Mouse (Mus musculus) midbrain, embryonic 15.5 days (tissue): Measurements from ENCODE around the gene Shank2. TPM values are rescaled to one million over a fixed set of nuclear protein-coding genes. Genes with fewer than 3 reads are reported as not detected.

Experiments
- ATAC-seq: fragments of 200-750 bp; cut with Nextera tagmentation; replicated peaks from 2 replicates; pipeline ENCODE4 v1.8.0; 2017; ENCODE audit warnings: moderate TSS enrichment
- H3K27ac ChIP-seq: fragments of 300-500 bp; sonication (generic); 2 replicates; pipeline ENCODE4 v1.5.1; 2015; ENCODE audit warnings: mild to moderate bottlenecking, inconsistent platforms
- H3K27me3 ChIP-seq: fragments of 300-500 bp; sonication (generic); replicated peaks from 2 replicates; pipeline ENCODE4 v1.6.1; 2015; ENCODE audit warnings: inconsistent platforms
- H3K36me3 ChIP-seq: fragments of 300-500 bp; sonication (generic); replicated peaks from 2 replicates; pipeline ENCODE4 v1.6.1; 2015; ENCODE audit warnings: inconsistent platforms
- H3K4me1 ChIP-seq: fragments of 300-500 bp; sonication (generic); 2 replicates; pipeline ENCODE4 v1.6.1; 2015; ENCODE audit warnings: inconsistent platforms
- H3K4me2 ChIP-seq: fragments of 300-500 bp; sonication (generic); 2 replicates; pipeline ENCODE4 v1.6.1; 2015; ENCODE audit warnings: inconsistent platforms, mild to moderate bottlenecking, moderate library complexity
- H3K4me3 ChIP-seq: fragments of 300-500 bp; sonication (generic); 2 replicates; pipeline ENCODE4 v1.5.1; 2015; ENCODE audit warnings: mild to moderate bottlenecking, inconsistent platforms
- H3K9ac ChIP-seq: fragments of 300-500 bp; sonication (generic); 2 replicates; pipeline ENCODE4 v1.6.1; 2015; ENCODE audit warnings: mild to moderate bottlenecking, inconsistent platforms
- H3K9me3 ChIP-seq: fragments of 300-500 bp; sonication (generic); 2 replicates; pipeline ENCODE4 v1.6.1; 2016; ENCODE audit warnings: inconsistent platforms
- WGBS: fragments of 180-500 bp; shearing (Covaris S2); methylation state at CpG from one replicate; pipeline ENCODE4 v1.1.7; 2015; ENCODE audit warnings: mixed read lengths; 5-methylcytosine and 5-hydroxymethylcytosine counted together
- polyA plus RNA-seq: library from polyadenylated mRNA; unstranded; fragments of >200 nt; fragmentation: Nextera tagmentation; extraction: Ambion mirVana; gene quantifications from 2 replicates; pipeline ENCODE4 v1.2.1, GENCODE M21; 2015

Shank2 gene
- polyA plus RNA-seq, 1 experiment from 2014 or later = 10.5 TPM

GRCm38 (mm10) chr7:144119562-144119961, 117.8 kb downstream of the Shank2 start:
- Histone ChIP-seq H3K36me3 (no peaks in the 10 kb centered on the region), H3K9me3 (no peaks in the 10 kb centered on the region), H3K4me3 (no peak overlapping the region), H3K27ac (no peak overlapping the region), H3K27me3 (no peaks in the 10 kb centered on the region), H3K4me2 (no peak overlapping the region), H3K4me1 (no peaks in the 10 kb centered on the region), H3K9ac (no peak overlapping the region)
- 90% methylated on average over 1 of the region's 1 CpGs for WGBS
- no peak for ATAC-seq

GRCm38 (mm10) chr7:144132699-144133387, 131.1 kb downstream of the Shank2 start:
- Histone ChIP-seq H3K9me3 (no peaks in the 10 kb centered on the region), H3K9ac (peak overlapping the region; percentile 28), H3K4me1 (peaks cover 21% of the 10 kb centered on the region), H3K36me3 (no peaks in the 10 kb centered on the region), H3K27me3 (no peaks in the 10 kb centered on the region), H3K27ac (peak overlapping the region; percentile 88), H3K4me2 (peak overlapping the region; percentile 46), H3K4me3 (peak overlapping the region; percentile 30)
- peak; percentile 91 for ATAC-seq
- WGBS = 39% methylated on average over 22 of the region's 22 CpGs

GRCm38 (mm10) chr7:144133388-144133998, 131.8 kb downstream of the Shank2 start:
- no peaks in the 10 kb centered on the region for H3K27me3 ChIP-seq
- 18% methylated on average over 9 of the region's 9 CpGs for WGBS
- no peaks in the 10 kb centered on the region for H3K9me3 ChIP-seq
- ATAC-seq = peak; percentile 53; the same call in 1 of the 2 replicates
- peak overlapping the region; percentile 46 for H3K4me2 ChIP-seq
- H3K4me3 ChIP-seq = peak overlapping the region; percentile 30
- peak overlapping the region; percentile 88 for H3K27ac ChIP-seq
- peak overlapping the region; percentile 23 for H3K9ac ChIP-seq
- peaks cover 21% of the 10 kb centered on the region for H3K4me1 ChIP-seq
- no peaks in the 10 kb centered on the region for H3K36me3 ChIP-seq

- Histone ChIP-seq H3K4me1 (peaks cover 21% of the 10 kb centered on the region), H3K9me3 (no peaks in the 10 kb centered on the region), H3K27ac (peak overlapping the region; percentile 53; the same call in 1 of the 2 replicates), H3K4me3 (no peak overlapping the region), H3K27me3 (no peaks in the 10 kb centered on the region), H3K9ac (no peak overlapping the region), H3K36me3 (no peaks in the 10 kb centered on the region), H3K4me2 (no peak overlapping the region)
- ATAC-seq = no peak
- WGBS = 85% methylated on average over 11 of the region's 11 CpGs
These were observed 133.0 kb downstream of the Shank2 start for GRCm38 (mm10) chr7:144134699-144135098.

- Histone ChIP-seq H3K4me3 (no peak overlapping the region), H3K4me1 (peaks cover 13% of the 10 kb centered on the region), H3K27ac (no peak overlapping the region), H3K4me2 (no peak overlapping the region), H3K27me3 (no peaks in the 10 kb centered on the region), H3K9ac (no peak overlapping the region), H3K36me3 (no peaks in the 10 kb centered on the region), H3K9me3 (no peaks in the 10 kb centered on the region)
- no peak for ATAC-seq
- 85% methylated on average over 2 of the region's 2 CpGs for WGBS
These were observed 136.1 kb downstream of the Shank2 start for GRCm38 (mm10) chr7:144137827-144138226.

GRCm38 (mm10) chr7:144138476-144138875, 136.7 kb downstream of the Shank2 start:
- Histone ChIP-seq H3K4me1 (peaks cover 9% of the 10 kb centered on the region), H3K4me3 (no peak overlapping the region), H3K9ac (no peak overlapping the region), H3K4me2 (no peak overlapping the region), H3K27me3 (no peaks in the 10 kb centered on the region), H3K27ac (no peak overlapping the region), H3K9me3 (no peaks in the 10 kb centered on the region), H3K36me3 (no peaks in the 10 kb centered on the region)
- 53% methylated on average over 2 of the region's 2 CpGs for WGBS
- ATAC-seq = no peak

- H3K9me3 ChIP-seq = no peaks in the 10 kb centered on the region
- no peaks in the 10 kb centered on the region for H3K27me3 ChIP-seq
- no peak for ATAC-seq
- WGBS = 87% methylated on average over 2 of the region's 2 CpGs
- H3K27ac ChIP-seq = no peak overlapping the region
- H3K4me1 ChIP-seq = peaks cover 7% of the 10 kb centered on the region; the same call in 1 of the 2 replicates
- H3K4me2 ChIP-seq = no peak overlapping the region
- H3K9ac ChIP-seq = no peak overlapping the region
- no peak overlapping the region for H3K4me3 ChIP-seq
- no peaks in the 10 kb centered on the region for H3K36me3 ChIP-seq
These were observed 138.0 kb downstream of the Shank2 start for GRCm38 (mm10) chr7:144139691-144140090.

- ATAC-seq = no peak
- no peak overlapping the region for H3K4me2 ChIP-seq
- H3K27me3 ChIP-seq = no peaks in the 10 kb centered on the region
- WGBS = 56% methylated on average over 3 of the region's 3 CpGs
- no peak overlapping the region for H3K4me3 ChIP-seq
- no peaks in the 10 kb centered on the region for H3K9me3 ChIP-seq
- H3K4me1 ChIP-seq = peaks cover 6% of the 10 kb centered on the region; the same call in 1 of the 2 replicates
- no peaks in the 10 kb centered on the region for H3K36me3 ChIP-seq
- H3K9ac ChIP-seq = no peak overlapping the region
- H3K27ac ChIP-seq = no peak overlapping the region
These were observed 138.7 kb downstream of the Shank2 start for GRCm38 (mm10) chr7:144140470-144140869.

GRCm38 (mm10) chr7:144142036-144142435, 140.3 kb downstream of the Shank2 start:
- 83% methylated on average over 4 of the region's 4 CpGs for WGBS
- Histone ChIP-seq H3K4me3 (no peak overlapping the region), H3K4me2 (no peak overlapping the region), H3K27ac (no peak overlapping the region), H3K27me3 (no peaks in the 10 kb centered on the region), H3K9ac (no peak overlapping the region), H3K9me3 (no peaks in the 10 kb centered on the region), H3K36me3 (no peaks in the 10 kb centered on the region), H3K4me1 (peaks cover 6% of the 10 kb centered on the region; the same call in 1 of the 2 replicates)
- no peak for ATAC-seq

- no peak overlapping the region for H3K4me2 ChIP-seq
- no peaks in the 10 kb centered on the region for H3K36me3 ChIP-seq
- no peaks in the 10 kb centered on the region for H3K27me3 ChIP-seq
- H3K9ac ChIP-seq = no peak overlapping the region
- H3K27ac ChIP-seq = peak overlapping the region; percentile 50; the same call in 1 of the 2 replicates
- no peak overlapping the region for H3K4me3 ChIP-seq
- ATAC-seq = no peak
- 26% methylated on average over 2 of the region's 2 CpGs for WGBS
- no peaks in the 10 kb centered on the region for H3K9me3 ChIP-seq
- peaks cover 17% of the 10 kb centered on the region for H3K4me1 ChIP-seq
These were observed 142.2 kb downstream of the Shank2 start for GRCm38 (mm10) chr7:144143941-144144340.

GRCm38 (mm10) chr7:144148111-144148510, 146.4 kb downstream of the Shank2 start:
- peaks cover 17% of the 10 kb centered on the region for H3K4me1 ChIP-seq
- no peak overlapping the region for H3K9ac ChIP-seq
- H3K27ac ChIP-seq = peak overlapping the region; percentile 36; the same call in 1 of the 2 replicates
- no peaks in the 10 kb centered on the region for H3K27me3 ChIP-seq
- 66% methylated on average over 4 of the region's 4 CpGs for WGBS
- H3K4me2 ChIP-seq = no peak overlapping the region
- H3K36me3 ChIP-seq = no peaks in the 10 kb centered on the region
- no peaks in the 10 kb centered on the region for H3K9me3 ChIP-seq
- H3K4me3 ChIP-seq = no peak overlapping the region
- ATAC-seq = 0 out of 2 replicates have a peak, but pooled peaks have one; percentile 30

- WGBS = 76% methylated on average over 4 of the region's 4 CpGs
These were observed 151.4 kb downstream of the Shank2 start for GRCm38 (mm10) chr7:144153124-144153523.

More at GRCm38 (mm10) chr7:144153124-144153523, 151.4 kb downstream of the Shank2 start:
- no peak overlapping the region for H3K4me3 ChIP-seq
- H3K27ac ChIP-seq = no peak overlapping the region
- H3K36me3 ChIP-seq = no peaks in the 10 kb centered on the region
- no peak overlapping the region for H3K9ac ChIP-seq
- no peaks in the 10 kb centered on the region for H3K27me3 ChIP-seq
- H3K4me1 ChIP-seq = peaks cover 4% of the 10 kb centered on the region
- no peaks in the 10 kb centered on the region for H3K9me3 ChIP-seq
- H3K4me2 ChIP-seq = no peak overlapping the region
- no peak for ATAC-seq
